Mouse (Mus musculus): Measurements from ENCODE around the gene Stim2. TPM values are rescaled to one million over a fixed set of nuclear protein-coding genes. Genes with fewer than 3 reads are reported as not detected.

Gene Stim2
- polyA plus RNA-seq, 1 experiment from 2014 or later, result 16.9 TPM

- ATAC-seq (ENCODE audit: insufficient number of reproducible peaks, low FRiP score, low TSS enrichment, low read depth) (no peak), DNase-seq (ENCODE audit: low spot score) (no peak)
- no peaks in the 10 kb centered on the region for H3K9me3 ChIP-seq (ENCODE audit: control insufficient read depth, low read length)
Observed at GRCm38 (mm10) chr5:54018856-54019255, 20.6 kb downstream of the Stim2 start.

GRCm38 (mm10) chr5:54019546-54019945 is 21.2 kb downstream of the Stim2 start:
- Histone ChIP-seq H3K4me2 (ENCODE audit: low read depth, severe bottlenecking) (no peak overlapping the region), H3K9me3 (ENCODE audit: control insufficient read depth, low read length) (no peaks in the 10 kb centered on the region), H3K36me3 (ENCODE audit: control insufficient read depth, insufficient read depth, low read length) (no peaks in the 10 kb centered on the region), H3K4me3 (ENCODE audit: low read depth, low read length) (no peak overlapping the region), H3K27ac (replicated peaks; ENCODE audit: low read depth, low read length) (no peak overlapping the region), H3K27me3 (ENCODE audit: control insufficient read depth, insufficient read depth, low read length) (no peaks in the 10 kb centered on the region), H3K4me1 (ENCODE audit: control insufficient read depth, insufficient read depth, low read length) (no peaks in the 10 kb centered on the region), H3K9ac (ENCODE audit: low read length) (no peak overlapping the region)
- DNase-seq (ENCODE audit: low spot score) (no peak), ATAC-seq (ENCODE audit: insufficient number of reproducible peaks, low FRiP score, low TSS enrichment, low read depth) (no peak)
- 82% methylated on average over 4 of the region's 4 CpGs for WGBS

More at GRCm38 (mm10) chr5:54018856-54019255, 20.6 kb downstream of the Stim2 start:
- H3K4me1 ChIP-seq (ENCODE audit: control insufficient read depth, insufficient read depth, low read length), result no peaks in the 10 kb centered on the region
- H3K27ac ChIP-seq (replicated peaks; ENCODE audit: low read depth, low read length), result no peak overlapping the region
- H3K4me2 ChIP-seq (ENCODE audit: low read depth, severe bottlenecking), result no peak overlapping the region
- no peak overlapping the region for H3K4me3 ChIP-seq (ENCODE audit: low read depth, low read length)
- H3K36me3 ChIP-seq (ENCODE audit: control insufficient read depth, insufficient read depth, low read length), result no peaks in the 10 kb centered on the region
- no peak overlapping the region for H3K9ac ChIP-seq (ENCODE audit: low read length)
- no peaks in the 10 kb centered on the region for H3K27me3 ChIP-seq (ENCODE audit: control insufficient read depth, insufficient read depth, low read length)
- 90% methylated on average over 2 of the region's 2 CpGs for WGBS

GRCm38 (mm10) chr5:54024610-54025009 is 26.3 kb downstream of the Stim2 start:
- H3K4me3 ChIP-seq (ENCODE audit: low read depth, low read length), result no peak overlapping the region
- WGBS, result 79% methylated on average over 3 of the region's 3 CpGs

GRCm38 (mm10) chr5:54025630-54026029 is 27.3 kb downstream of the Stim2 start:
- H3K36me3 ChIP-seq (ENCODE audit: control insufficient read depth, insufficient read depth, low read length), result no peaks in the 10 kb centered on the region
- ATAC-seq (ENCODE audit: insufficient number of reproducible peaks, low FRiP score, low TSS enrichment, low read depth) (no peak), DNase-seq (ENCODE audit: low spot score) (no peak)
- H3K4me1 ChIP-seq (ENCODE audit: control insufficient read depth, insufficient read depth, low read length), result no peaks in the 10 kb centered on the region
- H3K27ac ChIP-seq (replicated peaks; ENCODE audit: low read depth, low read length), result no peak overlapping the region
- no peaks in the 10 kb centered on the region for H3K9me3 ChIP-seq (ENCODE audit: control insufficient read depth, low read length)
- WGBS, result 98% methylated on average over 2 of the region's 2 CpGs
- no peak overlapping the region for H3K9ac ChIP-seq (ENCODE audit: low read length)
- no peak overlapping the region for H3K4me2 ChIP-seq (ENCODE audit: low read depth, severe bottlenecking)
- no peaks in the 10 kb centered on the region for H3K27me3 ChIP-seq (ENCODE audit: control insufficient read depth, insufficient read depth, low read length)
- no peak overlapping the region for H3K4me3 ChIP-seq (ENCODE audit: low read depth, low read length)

More at GRCm38 (mm10) chr5:54024610-54025009, 26.3 kb downstream of the Stim2 start:
- ATAC-seq (ENCODE audit: insufficient number of reproducible peaks, low FRiP score, low TSS enrichment, low read depth) (no peak), DNase-seq (ENCODE audit: low spot score) (no peak)
- Histone ChIP-seq H3K9me3 (ENCODE audit: control insufficient read depth, low read length) (no peaks in the 10 kb centered on the region), H3K4me1 (ENCODE audit: control insufficient read depth, insufficient read depth, low read length) (no peaks in the 10 kb centered on the region), H3K4me2 (ENCODE audit: low read depth, severe bottlenecking) (no peak overlapping the region), H3K9ac (ENCODE audit: low read length) (no peak overlapping the region), H3K27me3 (ENCODE audit: control insufficient read depth, insufficient read depth, low read length) (no peaks in the 10 kb centered on the region), H3K27ac (replicated peaks; ENCODE audit: low read depth, low read length) (no peak overlapping the region), H3K36me3 (ENCODE audit: control insufficient read depth, insufficient read depth, low read length) (no peaks in the 10 kb centered on the region)

GRCm38 (mm10) chr5:54033217-54033616 is 34.9 kb downstream of the Stim2 start:
- peaks cover 5% of the 10 kb centered on the region; the same call in 1 of the 2 replicates for H3K4me1 ChIP-seq (ENCODE audit: control insufficient read depth, insufficient read depth, low read length)
- H3K36me3 ChIP-seq (ENCODE audit: control insufficient read depth, insufficient read depth, low read length), result no peaks in the 10 kb centered on the region
- H3K27me3 ChIP-seq (ENCODE audit: control insufficient read depth, insufficient read depth, low read length), result no peaks in the 10 kb centered on the region
- DNase-seq (ENCODE audit: low spot score) (no peak), ATAC-seq (ENCODE audit: insufficient number of reproducible peaks, low FRiP score, low TSS enrichment, low read depth) (no peak)
- H3K4me3 ChIP-seq (ENCODE audit: low read depth, low read length), result no peak overlapping the region
- 80% methylated on average over 5 of the region's 5 CpGs for WGBS
- no peak overlapping the region for H3K4me2 ChIP-seq (ENCODE audit: low read depth, severe bottlenecking)
- H3K9ac ChIP-seq (ENCODE audit: low read length), result no peak overlapping the region
- no peaks in the 10 kb centered on the region for H3K9me3 ChIP-seq (ENCODE audit: control insufficient read depth, low read length)
- H3K27ac ChIP-seq (replicated peaks; ENCODE audit: low read depth, low read length), result no peak overlapping the region

GRCm38 (mm10) chr5:54034680-54035079 is 36.4 kb downstream of the Stim2 start:
- H3K4me3 ChIP-seq (ENCODE audit: low read depth, low read length), result no peak overlapping the region
- peaks cover 6% of the 10 kb centered on the region for H3K4me1 ChIP-seq (ENCODE audit: control insufficient read depth, insufficient read depth, low read length)
- no peak overlapping the region for H3K27ac ChIP-seq (replicated peaks; ENCODE audit: low read depth, low read length)
- 36% methylated on average over 1 of the region's 1 CpGs for WGBS
- no peaks in the 10 kb centered on the region for H3K9me3 ChIP-seq (ENCODE audit: control insufficient read depth, low read length)
- H3K9ac ChIP-seq (ENCODE audit: low read length), result no peak overlapping the region
- DNase-seq (ENCODE audit: low spot score), result no peak
- no peak overlapping the region for H3K4me2 ChIP-seq (ENCODE audit: low read depth, severe bottlenecking)
- no peaks in the 10 kb centered on the region for H3K36me3 ChIP-seq (ENCODE audit: control insufficient read depth, insufficient read depth, low read length)
- no peaks in the 10 kb centered on the region for H3K27me3 ChIP-seq (ENCODE audit: control insufficient read depth, insufficient read depth, low read length)
- no peak for ATAC-seq (ENCODE audit: insufficient number of reproducible peaks, low FRiP score, low TSS enrichment, low read depth)

- ATAC-seq (ENCODE audit: insufficient number of reproducible peaks, low FRiP score, low TSS enrichment, low read depth) (no peak), DNase-seq (ENCODE audit: low spot score) (no peak)
- Histone ChIP-seq H3K4me3 (ENCODE audit: low read depth, low read length) (no peak overlapping the region), H3K27ac (replicated peaks; ENCODE audit: low read depth, low read length) (no peak overlapping the region), H3K9me3 (ENCODE audit: control insufficient read depth, low read length) (no peaks in the 10 kb centered on the region), H3K27me3 (ENCODE audit: control insufficient read depth, insufficient read depth, low read length) (no peaks in the 10 kb centered on the region), H3K4me1 (ENCODE audit: control insufficient read depth, insufficient read depth, low read length) (peaks cover 15% of the 10 kb centered on the region), H3K4me2 (ENCODE audit: low read depth, severe bottlenecking) (no peak overlapping the region), H3K36me3 (ENCODE audit: control insufficient read depth, insufficient read depth, low read length) (no peaks in the 10 kb centered on the region), H3K9ac (ENCODE audit: low read length) (no peak overlapping the region)
- WGBS, result 67% methylated on average over 4 of the region's 4 CpGs
Observed at GRCm38 (mm10) chr5:54038615-54039014, 40.3 kb downstream of the Stim2 start.

GRCm38 (mm10) chr5:54040527-54040926 is 42.2 kb downstream of the Stim2 start:
- Histone ChIP-seq H3K4me2 (ENCODE audit: low read depth, severe bottlenecking) (no peak overlapping the region), H3K4me3 (ENCODE audit: low read depth, low read length) (no peak overlapping the region), H3K4me1 (ENCODE audit: control insufficient read depth, insufficient read depth, low read length) (peaks cover 10% of the 10 kb centered on the region; the same call in 1 of the 2 replicates), H3K9me3 (ENCODE audit: control insufficient read depth, low read length) (no peaks in the 10 kb centered on the region), H3K36me3 (ENCODE audit: control insufficient read depth, insufficient read depth, low read length) (no peaks in the 10 kb centered on the region), H3K27me3 (ENCODE audit: control insufficient read depth, insufficient read depth, low read length) (no peaks in the 10 kb centered on the region), H3K9ac (ENCODE audit: low read length) (no peak overlapping the region), H3K27ac (replicated peaks; ENCODE audit: low read depth, low read length) (no peak overlapping the region)
- DNase-seq (ENCODE audit: low spot score) (no peak), ATAC-seq (ENCODE audit: insufficient number of reproducible peaks, low FRiP score, low TSS enrichment, low read depth) (no peak)
- 74% methylated on average over 8 of the region's 8 CpGs for WGBS

- Histone ChIP-seq H3K27me3 (ENCODE audit: control insufficient read depth, insufficient read depth, low read length) (no peaks in the 10 kb centered on the region), H3K9ac (ENCODE audit: low read length) (no peak overlapping the region), H3K4me3 (ENCODE audit: low read depth, low read length) (no peak overlapping the region), H3K4me2 (ENCODE audit: low read depth, severe bottlenecking) (no peak overlapping the region), H3K9me3 (ENCODE audit: control insufficient read depth, low read length) (no peaks in the 10 kb centered on the region), H3K4me1 (ENCODE audit: control insufficient read depth, insufficient read depth, low read length) (peaks cover 10% of the 10 kb centered on the region; the same call in 1 of the 2 replicates), H3K36me3 (ENCODE audit: control insufficient read depth, insufficient read depth, low read length) (no peaks in the 10 kb centered on the region), H3K27ac (replicated peaks; ENCODE audit: low read depth, low read length) (no peak overlapping the region)
- DNase-seq (ENCODE audit: low spot score) (no peak), ATAC-seq (ENCODE audit: insufficient number of reproducible peaks, low FRiP score, low TSS enrichment, low read depth) (no peak)
- 90% methylated on average over 7 of the region's 7 CpGs for WGBS
Observed at GRCm38 (mm10) chr5:54042013-54042412, 43.7 kb downstream of the Stim2 start.

Data from limb, embryonic 11.5 days (tissue).